Mouse (Mus musculus): ENCODE measurements around the gene Wdr45. TPM values are rescaled to one million over a fixed set of nuclear protein-coding genes. Genes with fewer than 3 reads are reported as not detected.
A peak's percentile ranks its signal among the peaks of the same experiment; 100 is the strongest.

The Wdr45 gene
- total RNA-seq, 1 experiment = 55.3 TPM

DNA sequence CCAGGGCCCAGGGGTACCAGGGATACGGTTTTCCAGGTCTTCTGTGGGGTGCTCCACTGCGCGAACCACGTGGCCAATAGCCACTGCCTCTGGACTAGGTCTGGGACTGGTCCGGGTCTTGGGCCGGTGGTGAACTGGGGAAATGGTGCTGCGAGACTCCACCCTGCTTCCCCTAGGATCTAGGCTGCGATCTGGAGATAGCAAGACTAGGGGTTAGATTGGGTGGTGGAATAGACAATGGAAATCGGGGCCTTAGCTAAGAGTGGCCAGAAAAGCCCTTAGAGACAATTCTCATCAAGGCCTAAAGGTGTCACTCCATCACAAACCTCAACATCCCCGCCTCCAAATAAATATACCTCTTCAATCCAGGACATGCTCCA is 39.1 kb upstream of the Wdr45 start:
- peak overlapping the region; percentile 70 for H3K9ac ChIP-seq (ENCODE audit: insufficient read depth, low read depth, low read length, poor library complexity, severe bottlenecking)
- in situ Hi-C loops (cut with MboI; ENCODE audit: low sequenced_read_pairs in 2 of 2, unreplicated experiment in 2 of 2) = loop anchor here in 1 of 2 experiments (25.0 kb wide), 1 partner anchor 213 kb away; no protein-coding TSS in a partner anchor

DNA sequence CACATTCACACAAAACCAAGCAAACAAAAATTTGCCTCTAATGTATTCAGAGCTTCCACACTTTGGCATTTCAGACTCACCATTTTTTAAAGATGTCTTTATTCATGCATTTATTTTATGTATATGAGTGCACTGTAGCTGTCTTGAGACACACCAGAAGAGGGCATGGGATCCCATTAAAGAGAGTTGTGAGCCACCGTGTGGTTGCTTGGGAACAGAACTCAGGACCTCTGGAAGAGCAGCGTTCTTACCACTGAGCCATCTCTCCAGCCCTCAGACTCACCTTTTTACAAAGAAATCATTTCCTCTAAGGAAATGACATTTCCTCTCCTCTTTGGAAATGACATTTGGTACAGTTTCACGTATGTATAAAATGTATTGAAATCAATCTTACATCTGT is 35.1 kb upstream of the Wdr45 start:
- Histone ChIP-seq H3K4me3 (ENCODE audit: insufficient read depth in 1 of 2, low read depth in 1 of 2, low read length in 2 of 2, poor library complexity in 1 of 2, severe bottlenecking in 1 of 2) (no peak overlapping the region), H3K9me3 (ENCODE audit: control insufficient read depth, insufficient read depth, low read depth, low read length) (no peaks in the 10 kb centered on the region), H3K9ac (ENCODE audit: insufficient read depth, low read depth, low read length, poor library complexity, severe bottlenecking) (no peak overlapping the region), H3K27ac (ENCODE audit: insufficient read depth, low read depth, low read length, poor library complexity, severe bottlenecking) (no peak overlapping the region), H3K36me3 (ENCODE audit: control insufficient read depth, insufficient read depth, low read length, poor library complexity, severe bottlenecking) (no peaks in the 10 kb centered on the region), H3K4me1 (ENCODE audit: control insufficient read depth in 2 of 2, insufficient read depth in 2 of 2, low read length in 2 of 2, poor library complexity in 1 of 2) (0 out of 4 replicates have a peak, but pooled peaks cover 0 to 2% of the 10 kb centered on the region in 2 experiments)
- in situ Hi-C loops (cut with MboI; ENCODE audit: low sequenced_read_pairs in 2 of 2, unreplicated experiment in 2 of 2) = loop anchor here in 1 of 2 experiments (25.0 kb wide), 1 partner anchor 217 kb away; no protein-coding TSS in a partner anchor
- DNase-seq (ENCODE audit: low read depth, low spot score) = no peak
- TF ChIP-seq ZC3H11A (IDR thresholded peaks at IDR 0.05; ENCODE audit: borderline replicate concordance, low read depth, low read length) = no peak
- no peak for TF ChIP-seq CHD2 (IDR thresholded peaks at IDR 0.05; ENCODE audit: low read depth, low read length)
- no peak for TF ChIP-seq HCFC1 (IDR thresholded peaks at IDR 0.05; ENCODE audit: borderline replicate concordance, insufficient read depth, low read length)
- no peak for TF ChIP-seq ZNF384 (IDR thresholded peaks at IDR 0.05; ENCODE audit: low read depth, low read length)
- TF ChIP-seq MAFK (IDR thresholded peaks at IDR 0.05; ENCODE audit: insufficient read depth, low read depth, low read length) = no peak

More for the DNA sequence above, 39.1 kb upstream of the Wdr45 start:
- Histone ChIP-seq H3K9me3 (ENCODE audit: control insufficient read depth, insufficient read depth, low read depth, low read length) (no peaks in the 10 kb centered on the region), H3K4me1 (ENCODE audit: control insufficient read depth in 2 of 2, insufficient read depth in 2 of 2, low read length in 2 of 2, poor library complexity in 1 of 2) (peaks cover 0 to 3% of the 10 kb centered on the region in 2 experiments; a peak in 1 of 4 replicates), H3K4me3 (ENCODE audit: insufficient read depth in 1 of 2, low read depth in 1 of 2, low read length in 2 of 2, poor library complexity in 1 of 2, severe bottlenecking in 1 of 2) (peak overlapping the region; percentile 60 to 67), H3K27ac (ENCODE audit: insufficient read depth, low read depth, low read length, poor library complexity, severe bottlenecking) (peak overlapping the region; percentile 85), H3K36me3 (ENCODE audit: control insufficient read depth, insufficient read depth, low read length, poor library complexity, severe bottlenecking) (no peaks in the 10 kb centered on the region)
- no peak for TF ChIP-seq CHD2 (IDR thresholded peaks at IDR 0.05; ENCODE audit: low read depth, low read length)
- no peak for TF ChIP-seq ZC3H11A (IDR thresholded peaks at IDR 0.05; ENCODE audit: borderline replicate concordance, low read depth, low read length)
- no peak for TF ChIP-seq MAFK (IDR thresholded peaks at IDR 0.05; ENCODE audit: insufficient read depth, low read depth, low read length)
- TF ChIP-seq ZNF384 (IDR thresholded peaks at IDR 0.05; ENCODE audit: low read depth, low read length) = no peak
- no peak for TF ChIP-seq HCFC1 (IDR thresholded peaks at IDR 0.05; ENCODE audit: borderline replicate concordance, insufficient read depth, low read length)
- no peak for DNase-seq (ENCODE audit: low read depth, low spot score)

DNA sequence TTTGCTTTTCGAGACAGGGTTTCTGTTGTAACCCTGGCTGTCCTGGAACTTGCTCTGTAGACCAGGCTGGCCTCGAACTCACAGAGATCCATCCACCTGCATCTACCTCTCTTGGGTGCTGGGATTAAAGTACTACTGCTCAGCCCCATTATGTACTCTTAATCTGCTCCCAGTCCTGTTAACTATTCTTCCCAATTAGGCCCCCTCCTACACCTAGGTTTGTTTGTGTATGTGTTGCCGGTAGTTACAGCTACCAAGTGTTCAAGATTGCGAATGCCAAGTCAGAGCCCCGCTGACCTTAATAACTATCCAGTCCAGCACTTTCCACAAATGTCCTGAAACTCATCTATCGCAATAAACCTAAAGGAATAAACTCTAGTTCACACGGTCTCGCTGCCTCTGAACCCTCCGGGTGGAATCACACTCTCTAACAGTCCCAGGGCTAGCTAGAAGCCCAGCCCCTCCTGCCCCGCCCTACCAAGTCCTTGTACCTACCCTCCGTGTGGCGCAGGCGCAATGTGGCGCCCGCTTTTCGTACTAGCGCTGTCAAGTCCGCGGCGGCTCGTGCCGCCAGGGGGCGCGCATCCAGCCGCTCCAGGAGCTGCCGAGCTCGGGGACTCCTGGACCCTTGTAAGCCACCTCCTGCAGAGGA is 34.6 kb upstream of the Wdr45 start:
- no peaks in the 10 kb centered on the region for H3K9me3 ChIP-seq (ENCODE audit: control insufficient read depth, insufficient read depth, low read depth, low read length)
- H3K4me3 ChIP-seq (ENCODE audit: insufficient read depth in 1 of 2, low read depth in 1 of 2, low read length in 2 of 2, poor library complexity in 1 of 2, severe bottlenecking in 1 of 2) = peak overlapping the region; percentile 42 to 53
- H3K27ac ChIP-seq (ENCODE audit: insufficient read depth, low read depth, low read length, poor library complexity, severe bottlenecking) = no peak overlapping the region
- in situ Hi-C loops (cut with MboI; ENCODE audit: low sequenced_read_pairs in 2 of 2, unreplicated experiment in 2 of 2) = loop anchor here in 1 of 2 experiments (25.0 kb wide), 1 partner anchor 217 kb away; no protein-coding TSS in a partner anchor
- H3K36me3 ChIP-seq (ENCODE audit: control insufficient read depth, insufficient read depth, low read length, poor library complexity, severe bottlenecking) = no peaks in the 10 kb centered on the region
- TF ChIP-seq HCFC1 (IDR thresholded peaks at IDR 0.05; ENCODE audit: borderline replicate concordance, insufficient read depth, low read length) = no peak
- no peak for TF ChIP-seq ZC3H11A (IDR thresholded peaks at IDR 0.05; ENCODE audit: borderline replicate concordance, low read depth, low read length)
- TF ChIP-seq ZNF384 (IDR thresholded peaks at IDR 0.05; ENCODE audit: low read depth, low read length) = no peak
- no peak for TF ChIP-seq CHD2 (IDR thresholded peaks at IDR 0.05; ENCODE audit: low read depth, low read length)
- TF ChIP-seq MAFK (IDR thresholded peaks at IDR 0.05; ENCODE audit: insufficient read depth, low read depth, low read length) = no peak
- 0 out of 4 replicates have a peak, but pooled peaks cover 0 to 2% of the 10 kb centered on the region in 2 experiments for H3K4me1 ChIP-seq (ENCODE audit: control insufficient read depth in 2 of 2, insufficient read depth in 2 of 2, low read length in 2 of 2, poor library complexity in 1 of 2)
- peak overlapping the region; percentile 63 for H3K9ac ChIP-seq (ENCODE audit: insufficient read depth, low read depth, low read length, poor library complexity, severe bottlenecking)
- DNase-seq (ENCODE audit: low read depth, low spot score) = peak; percentile 77

DNA sequence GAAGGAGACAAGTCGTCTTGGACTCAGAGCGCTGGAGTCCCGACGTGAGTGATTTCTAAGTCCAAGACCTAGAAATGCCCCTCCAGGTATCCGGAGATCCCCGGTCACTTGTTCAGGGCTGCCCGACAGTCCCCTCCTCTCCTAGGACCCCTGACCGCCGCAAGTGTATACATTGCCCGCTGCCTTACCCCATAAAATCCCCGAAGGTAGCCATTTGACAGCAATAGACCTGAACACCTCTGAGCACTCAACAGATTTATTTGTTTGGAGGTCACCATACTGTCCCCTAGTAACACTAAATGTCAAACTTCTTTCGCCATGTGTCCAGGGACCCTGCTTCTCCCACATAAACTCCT is 34.1 kb upstream of the Wdr45 start:
- Histone ChIP-seq H3K9me3 (ENCODE audit: control insufficient read depth, insufficient read depth, low read depth, low read length) (no peaks in the 10 kb centered on the region), H3K4me3 (ENCODE audit: insufficient read depth in 1 of 2, low read depth in 1 of 2, low read length in 2 of 2, poor library complexity in 1 of 2, severe bottlenecking in 1 of 2) (peak overlapping the region; percentile 42 to 53), H3K4me1 (ENCODE audit: control insufficient read depth in 2 of 2, insufficient read depth in 2 of 2, low read length in 2 of 2, poor library complexity in 1 of 2) (0 out of 4 replicates have a peak, but pooled peaks cover 0 to 2% of the 10 kb centered on the region in 2 experiments), H3K27ac (ENCODE audit: insufficient read depth, low read depth, low read length, poor library complexity, severe bottlenecking) (no peak overlapping the region), H3K9ac (ENCODE audit: insufficient read depth, low read depth, low read length, poor library complexity, severe bottlenecking) (peak overlapping the region; percentile 63), H3K36me3 (ENCODE audit: control insufficient read depth, insufficient read depth, low read length, poor library complexity, severe bottlenecking) (no peaks in the 10 kb centered on the region)
- no peak for DNase-seq (ENCODE audit: low read depth, low spot score)
- in situ Hi-C loops (cut with MboI; ENCODE audit: low sequenced_read_pairs in 2 of 2, unreplicated experiment in 2 of 2) = loop anchor here in 1 of 2 experiments (25.0 kb wide), 1 partner anchor 218 kb away; no protein-coding TSS in a partner anchor
- TF ChIP-seq MAFK (IDR thresholded peaks at IDR 0.05; ENCODE audit: insufficient read depth, low read depth, low read length) (no peak), ZNF384 (IDR thresholded peaks at IDR 0.05; ENCODE audit: low read depth, low read length) (no peak), ZC3H11A (IDR thresholded peaks at IDR 0.05; ENCODE audit: borderline replicate concordance, low read depth, low read length) (no peak)

All from ES-E14 (cell line).